Mouse (Mus musculus): ENCODE results near the gene Klf7.

Klf7 gene

GRCm38 (mm10) chr1:64104665-64105064 lies 17.4 kb downstream of the Klf7 start:
- no peak for DNase-seq

- DNase-seq, result no peak
Measured at GRCm38 (mm10) chr1:64101331-64101730, 20.8 kb downstream of the Klf7 start.

- no peak for DNase-seq
Measured at GRCm38 (mm10) chr1:64098800-64099199, 23.3 kb downstream of the Klf7 start.

DNA sequence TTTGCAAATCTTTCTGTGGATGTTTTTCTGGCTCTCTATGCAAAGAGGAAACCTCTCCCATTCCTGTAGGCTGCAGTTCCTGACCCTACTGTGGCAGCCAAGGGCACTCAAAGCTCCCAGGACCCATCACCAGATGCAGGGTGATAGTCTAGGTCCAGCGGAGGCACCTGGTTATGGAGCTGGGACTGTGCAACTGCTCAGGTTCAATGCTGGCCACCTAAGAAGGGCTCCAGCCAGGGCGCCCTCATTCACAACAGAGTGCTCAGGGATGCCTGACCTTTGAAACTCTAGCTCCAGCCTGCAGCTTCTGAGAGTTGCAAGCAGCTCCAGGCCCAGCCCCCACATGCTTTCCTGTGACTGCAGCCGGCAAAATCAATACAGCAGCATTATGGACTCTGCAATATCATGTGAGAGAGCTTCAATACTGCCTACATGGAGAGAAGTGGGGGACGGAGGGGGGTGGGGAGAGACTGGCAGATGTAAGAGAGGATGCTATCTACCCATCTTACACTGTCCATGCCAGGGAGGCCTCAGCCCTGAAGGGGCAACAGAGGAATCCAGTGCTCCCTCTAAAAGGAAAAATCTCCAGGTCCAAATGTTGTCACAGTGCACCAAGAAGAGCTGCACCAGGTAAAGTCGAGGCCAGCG lies 24.3 kb downstream of the Klf7 start:
- no peak for DNase-seq

DNA sequence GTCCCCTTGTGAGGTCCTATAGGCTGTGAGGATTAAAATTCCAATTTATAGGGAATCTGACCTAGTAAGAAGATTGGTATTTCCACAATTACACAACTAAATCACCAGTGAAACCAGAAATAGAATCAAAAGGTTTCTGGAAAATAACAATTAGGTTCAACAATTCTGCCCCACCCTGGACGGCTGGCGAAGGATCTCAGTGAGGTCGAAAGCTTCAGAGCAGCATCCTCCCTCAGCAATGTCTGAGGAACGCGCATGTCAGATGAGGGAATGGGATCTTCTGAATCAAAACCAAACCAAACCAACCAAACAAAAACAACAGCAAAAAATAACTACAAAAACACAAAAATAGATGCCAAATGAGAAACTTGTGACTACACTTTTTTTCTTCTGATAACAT lies 29.1 kb downstream of the Klf7 start:
- no peak for DNase-seq

DNA sequence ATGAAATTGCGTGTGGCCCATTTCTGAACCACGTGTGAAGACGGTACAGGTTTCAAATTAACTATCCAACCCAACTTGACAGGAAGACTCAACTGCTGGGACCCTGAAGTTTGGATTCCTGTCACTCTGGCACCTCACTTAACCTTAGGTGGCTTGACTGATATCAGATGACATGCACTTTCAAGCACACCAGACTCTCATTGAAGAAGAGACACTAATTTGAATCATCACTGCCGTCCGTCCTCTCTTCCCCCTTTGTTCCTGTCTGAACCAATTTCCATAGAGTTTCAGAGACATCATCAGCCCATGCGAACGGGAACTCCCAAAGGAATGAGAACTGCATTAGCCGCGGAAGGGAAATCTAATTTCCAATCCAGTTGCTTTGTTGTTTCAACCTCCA lies 30.5 kb downstream of the Klf7 start:
- no peak for DNase-seq

- DNase-seq, result no peak
Measured at GRCm38 (mm10) chr1:64090566-64090965, 31.5 kb downstream of the Klf7 start.

GRCm38 (mm10) chr1:64089691-64090090 lies 32.4 kb downstream of the Klf7 start:
- DNase-seq, result no peak

DNA sequence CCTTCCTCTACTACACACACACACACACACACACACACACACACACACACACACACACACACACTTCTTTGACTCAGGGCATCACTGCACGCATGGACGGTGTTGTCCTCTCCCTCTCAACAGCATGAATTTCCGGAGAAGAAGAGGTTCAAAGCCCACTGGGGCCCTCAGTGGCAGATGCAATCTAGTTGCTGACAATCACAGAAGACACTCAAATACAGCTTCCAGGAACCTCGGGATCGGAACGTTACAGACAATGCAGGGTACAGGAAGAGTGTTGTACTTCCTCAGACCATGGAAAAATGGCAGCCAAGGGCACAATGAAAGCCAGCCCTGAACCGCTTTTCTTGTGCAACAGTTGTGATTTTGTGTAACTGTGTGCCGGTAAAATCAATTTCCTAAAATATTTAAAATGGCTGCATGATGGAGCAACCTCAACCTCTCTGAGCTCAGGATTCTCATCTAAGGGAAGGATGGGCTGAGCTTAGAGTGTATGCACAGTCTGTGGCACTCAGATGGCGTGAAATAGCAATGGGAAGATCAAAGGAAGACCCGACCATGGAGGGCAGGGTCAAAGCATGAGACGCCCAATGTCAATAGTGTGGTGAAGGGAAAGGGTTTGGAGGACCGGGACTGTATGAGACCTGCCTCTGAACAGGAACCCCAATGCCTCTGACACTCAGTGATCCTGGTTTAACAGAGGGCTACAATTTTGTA lies 33.3 kb downstream of the Klf7 start:
- DNase-seq, result no peak

DNA sequence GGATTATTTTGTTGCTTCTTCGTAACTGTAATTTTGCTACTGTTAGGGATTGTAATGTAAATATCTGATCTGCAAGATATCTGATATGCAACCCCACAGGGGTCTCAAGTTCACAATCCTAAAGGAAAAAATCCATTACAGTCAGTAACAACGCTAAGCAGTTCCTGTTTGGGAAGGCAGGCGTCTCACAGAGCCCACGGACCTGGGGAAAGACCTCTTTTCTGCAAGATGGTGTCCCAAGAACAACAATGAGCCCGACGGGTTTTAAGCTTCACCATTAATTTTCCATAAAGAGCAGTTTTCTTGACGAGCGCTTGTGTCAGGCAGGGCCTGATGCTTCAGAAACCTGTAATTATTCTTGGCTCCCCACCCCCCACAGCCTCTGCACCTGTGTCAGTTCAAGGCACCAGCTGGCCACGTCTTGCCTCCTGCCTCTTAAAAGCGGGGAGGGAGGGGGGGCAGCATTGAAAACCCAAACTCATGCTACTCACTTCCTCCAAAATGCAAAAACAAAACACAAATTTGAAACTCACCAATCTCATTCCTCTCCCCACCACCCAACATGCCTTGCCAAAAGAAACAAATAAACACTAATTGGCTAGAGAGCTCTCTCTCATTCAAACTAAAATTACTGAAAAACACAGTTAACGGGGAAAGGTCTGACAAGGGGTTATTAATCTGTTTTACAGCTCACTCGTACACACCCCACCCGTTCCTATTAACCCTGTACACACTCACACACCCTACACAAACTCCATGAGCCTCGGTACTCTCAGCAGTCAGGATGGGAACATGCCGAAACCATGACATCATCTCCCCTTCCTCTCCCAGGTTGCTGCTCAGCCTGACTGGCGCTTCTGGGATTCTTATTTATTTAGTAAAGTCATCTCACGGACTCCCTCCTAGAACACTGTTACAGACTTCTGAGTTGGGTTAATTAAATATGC lies 34.2 kb downstream of the Klf7 start:
- peak; percentile 96 for DNase-seq

DNA sequence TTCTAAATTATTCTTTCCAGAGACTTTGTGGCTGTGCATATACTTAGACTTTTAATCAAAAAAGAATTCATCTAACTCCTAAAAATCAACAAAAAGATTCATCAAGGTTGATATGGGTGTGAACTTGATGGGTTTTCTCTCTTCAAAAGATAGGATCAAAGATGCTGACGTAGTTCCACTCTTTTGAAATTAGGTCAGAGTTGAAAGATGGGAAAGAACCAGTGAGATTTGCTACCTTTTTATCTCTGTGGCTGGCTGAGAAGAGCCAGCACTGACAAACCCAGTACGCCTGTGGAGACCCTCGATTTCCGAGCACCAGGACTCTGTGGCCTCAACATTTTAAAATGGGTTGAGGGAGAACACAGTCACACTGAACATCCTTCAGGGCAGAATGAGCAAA lies 36.2 kb downstream of the Klf7 start:
- DNase-seq, result no peak

DNA sequence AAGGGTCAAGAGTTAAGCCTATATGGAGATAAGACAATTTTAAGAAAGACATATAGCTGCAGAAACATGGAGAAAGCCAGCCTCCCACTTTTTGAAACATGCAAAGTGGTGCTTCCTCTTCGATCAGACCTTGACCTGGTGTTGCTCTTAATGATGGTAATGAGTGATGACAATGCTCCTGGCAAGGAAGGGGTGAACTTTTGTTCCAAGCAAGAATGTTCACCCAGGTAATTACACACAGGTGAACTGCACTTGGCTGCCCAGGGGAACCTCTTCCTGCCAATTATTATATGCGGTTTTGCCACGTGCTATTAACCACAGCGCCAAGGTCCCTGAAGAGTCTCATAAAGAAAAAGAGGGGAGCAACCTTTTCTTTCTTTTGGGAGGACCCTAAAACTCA lies 36.7 kb downstream of the Klf7 start:
- no peak for DNase-seq

- no peak for DNase-seq
Measured at GRCm38 (mm10) chr1:64084706-64085105, 37.4 kb downstream of the Klf7 start.

GRCm38 (mm10) chr1:64081791-64082190 lies 40.3 kb downstream of the Klf7 start:
- DNase-seq, result no peak

GRCm38 (mm10) chr1:64081217-64081616 lies 40.9 kb downstream of the Klf7 start:
- DNase-seq, result no peak

- no peak for DNase-seq
Measured at GRCm38 (mm10) chr1:64080263-64080662, 41.8 kb downstream of the Klf7 start.

GRCm38 (mm10) chr1:64078747-64079211 lies 43.3 kb downstream of the Klf7 start:
- peak; percentile 96 for DNase-seq

- DNase-seq, result no peak
Measured at GRCm38 (mm10) chr1:64078011-64078746, 43.9 kb downstream of the Klf7 start.

GRCm38 (mm10) chr1:64074051-64074450 lies 48.0 kb downstream of the Klf7 start:
- no peak for DNase-seq

DNA sequence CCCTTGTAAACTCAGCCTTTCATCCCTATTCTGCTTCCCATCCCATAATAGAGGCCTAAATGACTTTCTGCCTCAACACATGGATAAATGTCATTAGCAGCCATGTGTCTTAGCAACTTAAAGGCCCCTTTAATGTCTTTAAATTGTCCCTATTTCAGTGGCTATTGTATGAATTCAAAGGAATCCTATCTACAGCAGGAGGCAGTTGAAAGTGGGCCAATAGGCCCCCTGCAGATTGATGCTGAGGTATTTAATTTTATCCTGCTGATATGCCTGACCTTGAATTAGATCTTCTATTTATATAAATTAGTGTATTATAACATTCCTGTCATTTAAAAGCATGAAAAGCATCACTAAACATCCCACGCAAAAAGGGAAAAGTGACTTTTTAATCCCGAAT lies 51.1 kb downstream of the Klf7 start:
- no peak for DNase-seq

DNA sequence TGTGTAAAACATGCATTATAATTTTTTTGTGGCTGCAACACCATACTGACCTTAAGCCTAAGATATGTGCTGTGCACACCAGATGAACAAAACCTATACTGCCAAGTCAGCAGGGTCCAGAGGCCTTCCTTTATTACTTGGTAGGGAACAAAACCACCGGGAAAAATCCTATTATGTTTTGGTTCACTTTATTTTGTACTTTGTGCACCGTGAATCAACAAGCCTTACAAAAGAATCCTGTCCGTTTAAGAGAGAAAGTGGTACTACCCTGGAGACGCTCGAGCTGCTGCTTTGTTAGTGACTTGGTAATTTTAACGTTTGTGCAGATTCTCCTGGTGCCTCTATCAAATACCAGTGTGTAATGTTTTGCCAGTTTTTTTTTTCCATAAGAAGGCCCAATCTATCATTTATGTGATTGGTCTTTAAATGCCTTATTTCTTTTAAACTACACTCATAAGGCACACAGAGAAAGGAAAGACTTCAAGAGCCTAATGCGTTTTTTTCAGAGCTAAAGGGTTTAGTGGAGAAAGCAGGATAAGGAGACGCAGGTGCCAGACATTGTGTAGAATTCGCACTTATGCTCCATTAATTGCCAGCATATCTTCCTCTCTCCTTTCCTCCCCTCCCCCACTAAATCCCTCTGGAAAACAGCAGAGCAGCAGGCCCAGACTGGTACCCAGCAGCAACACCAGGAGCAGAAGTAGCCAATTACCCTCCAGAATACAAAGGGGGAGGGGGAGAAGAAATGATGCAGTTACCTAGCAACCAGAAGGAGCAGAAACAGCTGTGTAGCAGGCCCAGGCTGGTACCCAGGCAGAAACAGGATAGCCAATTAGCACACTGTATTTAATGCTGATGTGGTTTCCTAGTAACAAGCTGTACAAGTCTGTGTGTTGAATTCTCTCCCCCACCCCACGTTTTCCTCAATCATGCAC lies 55.5 kb downstream of the Klf7 start:
- DNase-seq, result no peak

GRCm38 (mm10) chr1:64061488-64061887 lies 60.6 kb downstream of the Klf7 start:
- no peak for DNase-seq
